Mouse (Mus musculus): Measurements from ENCODE around the gene Ccsap.
"Not testable (repeated sequence)": the region's sequence is repeated elsewhere in the genome, so short reads cannot be mapped to it uniquely, and the experiment has no call there.

The Ccsap gene

GRCm38 (mm10) chr8:123835451-123835850 lies 24.6 kb downstream of the Ccsap start:
- DNase-seq = peak; percentile 86 to 92

GRCm38 (mm10) chr8:123832757-123833156 lies 27.3 kb downstream of the Ccsap start:
- peak; percentile 46 to 63 for DNase-seq

DNA sequence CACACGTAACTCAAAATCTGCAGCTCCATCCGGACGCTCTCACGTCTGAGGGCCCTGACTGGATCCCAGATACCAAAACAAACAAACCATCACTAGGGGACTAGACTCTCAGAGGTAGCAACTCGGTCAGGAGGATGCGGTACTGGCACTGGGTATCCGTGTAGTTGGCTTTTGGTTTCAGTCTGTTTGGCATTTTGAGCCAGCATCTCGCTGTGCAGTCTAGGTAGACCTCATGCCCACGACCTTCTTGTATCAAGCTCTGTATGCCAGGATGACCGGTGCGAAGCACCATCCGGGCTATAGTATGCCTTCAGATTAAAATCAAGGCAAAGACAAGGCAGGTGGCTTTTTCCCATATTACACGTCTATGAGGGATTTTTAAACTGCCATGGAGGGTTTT lies 32.5 kb downstream of the Ccsap start:
- peak; percentile 57 to 72 for DNase-seq

DNA sequence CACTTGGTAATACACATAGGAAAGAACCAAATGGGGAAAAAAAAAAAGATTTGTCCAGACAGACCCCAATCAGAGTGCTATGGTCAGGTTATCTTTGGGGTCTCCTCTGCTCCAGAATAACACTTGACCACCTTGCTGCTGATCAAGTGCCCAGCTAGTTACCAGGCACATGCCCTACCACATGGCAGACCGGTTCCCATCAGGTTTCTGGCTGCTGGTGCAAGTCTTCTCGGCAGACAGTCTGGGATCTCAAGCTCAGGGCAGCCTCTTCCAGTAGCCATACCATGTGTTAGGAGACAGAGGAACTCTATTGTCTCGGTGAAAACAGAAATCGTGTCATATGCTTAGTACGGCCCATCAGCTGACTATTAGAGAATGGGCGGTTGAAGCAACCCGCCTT lies 33.3 kb downstream of the Ccsap start:
- peak; percentile 52 to 66 for DNase-seq

DNA sequence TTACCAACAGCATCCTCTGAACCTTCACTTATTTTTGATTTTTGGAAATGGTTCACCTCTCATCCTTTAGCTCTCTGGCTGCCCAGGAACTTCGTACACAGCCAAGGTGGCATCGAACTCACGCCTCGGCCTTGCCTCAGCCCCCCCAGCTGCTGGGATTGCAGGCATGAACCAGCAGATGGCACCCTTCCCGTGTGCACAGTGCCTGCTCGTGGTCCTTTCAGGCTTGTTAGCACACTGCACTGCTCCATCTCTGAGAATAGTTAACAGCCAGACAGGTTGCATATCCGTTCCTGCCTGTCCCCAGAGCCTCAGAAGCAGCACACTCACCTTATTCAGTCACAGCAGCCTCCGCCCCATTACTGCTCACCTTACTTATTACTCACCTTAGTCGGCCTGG lies 34.0 kb downstream of the Ccsap start:
- DNase-seq = peak; percentile 59 to 71

GRCm38 (mm10) chr8:123823532-123824123 lies 36.4 kb downstream of the Ccsap start:
- DNase-seq = no peak

DNA sequence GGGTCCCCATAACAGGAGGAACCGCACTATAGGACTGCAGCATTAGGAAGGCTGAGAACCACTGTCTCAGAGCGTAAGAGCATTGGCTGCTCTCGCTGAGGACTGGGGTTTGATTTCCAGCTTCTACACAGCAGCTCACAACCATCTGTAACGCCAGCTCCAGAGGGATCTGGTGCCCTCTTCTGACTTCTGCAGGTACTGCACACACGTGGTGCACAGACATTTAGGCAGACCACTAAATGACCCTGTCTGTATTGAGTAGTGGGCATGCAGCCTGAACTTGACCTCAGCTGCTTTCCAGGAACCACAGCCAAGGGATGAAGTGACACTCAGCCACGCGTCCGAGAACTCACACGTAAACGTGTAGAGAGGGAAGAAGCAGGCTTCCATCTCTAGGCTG lies 36.9 kb downstream of the Ccsap start:
- peak in 1 of 2 experiments; percentile 43 for DNase-seq

DNA sequence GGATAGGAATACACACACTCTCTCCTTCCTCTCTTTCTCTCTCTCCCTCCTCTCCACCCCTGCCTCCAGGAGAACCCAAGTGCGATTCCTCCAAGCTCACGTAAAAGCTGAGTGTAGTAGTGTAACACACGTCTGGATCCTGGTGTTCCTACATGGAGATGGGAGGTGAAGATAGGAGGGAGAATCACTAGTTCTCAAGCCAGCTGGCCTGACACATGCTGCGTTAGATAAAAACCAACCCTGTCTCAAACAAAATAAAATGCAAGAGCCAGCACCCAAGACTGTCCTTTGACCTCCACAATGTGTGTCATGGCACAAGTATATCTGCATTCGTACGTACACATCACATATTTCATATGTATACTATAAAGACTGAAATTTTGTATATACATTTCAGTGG lies 39.2 kb downstream of the Ccsap start:
- no peak for DNase-seq

- DNase-seq = no peak
Measured at GRCm38 (mm10) chr8:123819683-123820610, 40.1 kb downstream of the Ccsap start.

DNA sequence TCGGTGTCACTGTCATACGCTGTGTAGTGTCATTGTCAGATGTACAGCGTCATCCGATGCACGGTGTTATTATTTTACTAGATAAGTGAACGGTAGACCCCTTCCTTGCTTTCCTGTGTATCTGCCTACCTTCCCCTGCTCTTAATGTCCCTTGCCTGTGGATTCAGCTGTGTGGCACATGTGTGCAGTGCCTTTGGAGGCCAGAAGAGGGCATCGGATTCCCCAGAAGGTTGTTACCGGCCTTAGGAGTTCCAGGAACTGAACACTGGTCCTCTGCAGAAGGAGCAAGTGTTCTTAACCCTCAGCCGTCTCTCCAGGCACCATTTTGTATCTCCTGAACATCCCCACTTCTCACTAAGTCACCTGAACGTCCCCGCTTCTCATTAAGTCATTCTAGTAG lies 42.3 kb downstream of the Ccsap start:
- DNase-seq = no peak

DNA sequence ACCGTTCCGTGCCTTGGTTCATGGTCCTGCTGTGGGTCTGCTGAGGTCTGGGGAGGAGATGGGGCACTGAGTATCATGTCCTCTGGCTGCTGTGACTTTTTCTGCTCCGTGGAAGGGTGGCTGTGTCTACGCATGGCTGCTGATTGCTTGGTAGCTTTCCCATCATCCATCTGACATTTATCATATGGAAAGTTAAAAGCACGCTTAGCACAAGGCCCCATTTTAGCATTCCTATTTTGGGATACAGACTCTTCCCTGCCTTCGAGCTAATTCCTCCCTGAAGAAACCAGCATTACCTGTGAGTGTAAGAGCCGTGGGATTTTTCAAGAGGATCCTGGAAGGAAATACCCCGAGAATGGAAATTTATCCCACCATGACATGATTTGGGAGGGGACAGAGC lies 43.1 kb downstream of the Ccsap start:
- DNase-seq = no peak

GRCm38 (mm10) chr8:123815325-123815724 lies 44.7 kb downstream of the Ccsap start:
- no peak for DNase-seq

DNA sequence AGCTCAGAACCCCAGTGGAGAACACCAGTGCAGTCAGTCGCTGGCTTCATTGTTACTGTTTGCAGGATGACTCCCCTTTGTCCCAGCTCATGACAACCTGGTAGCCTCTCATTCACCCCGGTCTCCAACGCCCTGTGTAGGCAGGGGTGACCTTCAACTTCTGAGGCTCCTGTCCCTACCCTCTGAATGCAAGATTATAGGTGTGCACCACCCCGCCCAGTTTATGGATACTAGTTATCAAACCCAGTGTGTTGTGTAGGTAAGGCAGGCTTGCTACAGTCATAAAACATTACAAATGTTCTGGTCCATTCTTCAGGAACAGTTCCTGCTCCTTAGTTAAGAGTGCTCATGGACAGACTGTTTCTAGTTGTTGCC lies 46.1 kb downstream of the Ccsap start:
- no peak for DNase-seq

GRCm38 (mm10) chr8:123813173-123813891 lies 46.7 kb downstream of the Ccsap start:
- peak; percentile 74 to 85 for DNase-seq

DNA sequence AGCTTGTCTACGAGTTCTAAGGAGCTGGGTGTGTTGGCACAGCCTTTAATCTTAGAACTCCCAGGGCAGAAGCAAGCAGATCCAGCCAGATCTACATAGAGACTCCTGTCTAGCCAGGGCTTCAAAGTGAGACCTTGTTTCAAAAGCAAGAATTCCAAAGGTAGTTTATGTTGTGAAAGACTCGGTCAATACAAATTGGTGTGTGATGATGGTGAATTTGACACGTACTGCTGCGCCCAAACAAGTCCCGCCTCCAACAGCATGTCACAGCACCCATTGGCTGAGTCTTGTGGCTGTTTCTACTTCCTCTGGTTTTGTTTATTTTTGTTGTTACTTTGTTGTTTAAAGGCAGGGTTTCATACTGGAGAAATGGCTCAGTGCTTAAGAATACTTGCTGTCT lies 47.8 kb downstream of the Ccsap start:
- DNase-seq = no peak

DNA sequence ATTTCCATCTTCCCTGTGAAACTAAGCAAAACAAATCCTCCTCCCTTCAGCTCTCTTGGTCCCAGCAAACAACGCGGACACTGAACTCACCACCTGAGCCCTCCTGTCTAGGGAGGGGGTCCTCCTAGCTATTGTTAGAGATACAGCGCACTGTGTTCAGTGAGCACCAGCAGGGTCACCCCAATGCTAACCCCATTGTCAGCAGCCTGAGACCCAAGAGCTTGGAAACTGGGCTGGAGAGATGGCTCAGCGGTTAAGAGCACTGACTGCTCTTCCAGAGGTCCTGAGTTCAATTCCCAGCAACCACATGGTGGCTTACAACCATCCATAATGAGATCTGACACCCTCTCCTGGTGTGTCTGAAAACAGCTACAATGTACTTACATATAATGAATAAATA lies 50.7 kb downstream of the Ccsap start:
- DNase-seq = not testable (repeated sequence)

GRCm38 (mm10) chr8:123808671-123809070 lies 51.3 kb downstream of the Ccsap start:
- DNase-seq = no peak

DNA sequence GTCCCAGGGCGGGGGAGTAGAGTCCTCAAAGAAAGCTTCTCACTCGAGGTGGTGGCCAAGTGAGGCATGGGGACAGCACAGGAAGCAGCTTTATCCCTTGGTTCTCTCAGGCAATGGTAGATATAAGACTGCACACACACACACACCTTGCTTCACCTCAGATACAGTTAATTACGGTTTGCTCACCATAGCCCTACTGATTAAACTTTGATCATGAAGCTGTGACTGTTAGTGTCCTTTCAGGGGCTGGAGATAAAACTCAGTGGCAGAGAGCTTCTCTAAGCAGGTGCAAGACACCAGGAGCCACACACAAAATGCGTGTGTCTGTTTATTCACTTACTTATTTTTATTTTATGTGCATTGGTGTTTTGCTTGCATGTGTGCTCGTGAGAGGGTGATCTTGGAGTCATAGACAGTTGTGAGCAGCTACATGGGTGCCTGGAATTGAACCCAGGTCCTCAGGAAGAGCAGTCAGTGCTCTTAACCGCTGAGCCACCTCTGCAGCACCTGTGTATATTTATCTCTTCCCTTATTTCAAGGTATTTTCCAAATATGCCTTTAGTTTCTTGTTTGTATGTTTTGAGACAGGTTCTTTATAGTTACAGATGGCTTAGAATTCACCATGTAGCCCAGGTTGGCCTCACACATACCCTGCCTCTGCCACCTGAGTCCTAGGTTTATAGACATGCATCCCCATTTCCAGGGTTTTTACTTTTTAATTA lies 52.0 kb downstream of the Ccsap start:
- no peak for DNase-seq

DNA sequence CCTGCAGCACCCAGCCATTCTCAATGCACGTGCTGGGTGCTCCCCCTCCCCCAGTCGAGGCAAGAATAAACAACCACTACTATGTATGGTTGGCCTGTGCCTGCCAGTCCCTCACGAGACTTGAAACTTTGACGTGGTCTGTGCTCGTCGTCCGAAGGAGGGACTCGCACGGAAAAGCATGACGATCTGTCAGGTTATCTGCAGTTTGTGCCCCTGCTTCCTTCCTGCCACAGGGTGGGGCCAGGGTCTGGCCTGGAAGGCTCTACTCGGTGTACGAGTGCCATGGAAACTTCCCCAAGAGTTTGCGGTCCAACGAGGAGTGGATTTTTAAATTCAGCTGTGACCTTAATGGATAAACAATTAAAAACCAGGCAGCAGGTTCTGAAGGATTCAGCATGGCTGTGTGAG lies 53.0 kb downstream of the Ccsap start:
- peak in 1 of 2 experiments; percentile 9 for DNase-seq

DNA sequence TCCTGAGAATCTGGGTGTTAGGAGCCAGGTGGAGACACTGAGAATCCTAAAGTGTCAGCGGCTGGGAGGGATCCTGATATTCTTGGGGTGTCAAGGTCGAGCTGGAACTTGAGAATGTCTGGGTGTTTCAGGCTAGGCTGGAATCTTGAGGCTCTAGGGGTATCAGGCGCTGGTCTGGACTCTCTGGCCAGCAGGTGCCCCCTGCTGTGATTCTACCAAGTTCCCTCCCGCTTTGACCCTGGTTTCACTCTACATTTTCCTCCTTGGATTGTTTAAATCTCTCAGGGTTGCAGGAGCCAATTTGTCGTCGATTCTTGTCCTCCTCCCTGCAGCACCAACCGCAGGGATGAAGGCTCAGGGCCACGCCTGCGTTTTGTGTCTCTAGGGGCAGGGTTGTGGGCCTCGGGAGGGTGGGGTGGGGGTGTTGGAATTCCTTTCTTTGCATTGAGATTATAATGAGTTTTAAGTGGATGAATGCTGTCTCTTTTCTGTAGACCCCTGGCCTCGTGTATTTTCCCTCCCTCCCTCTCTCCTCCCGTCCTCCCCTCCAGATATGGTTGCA lies 53.6 kb downstream of the Ccsap start:
- DNase-seq = peak; percentile 57 to 61

GRCm38 (mm10) chr8:123805718-123806373 lies 54.2 kb downstream of the Ccsap start, which contains the start of gene Rab4a:
Gene Rab4a (plus strand): TSS chr8:123805985.
- DNase-seq = peak; percentile 94 to 95

DNA sequence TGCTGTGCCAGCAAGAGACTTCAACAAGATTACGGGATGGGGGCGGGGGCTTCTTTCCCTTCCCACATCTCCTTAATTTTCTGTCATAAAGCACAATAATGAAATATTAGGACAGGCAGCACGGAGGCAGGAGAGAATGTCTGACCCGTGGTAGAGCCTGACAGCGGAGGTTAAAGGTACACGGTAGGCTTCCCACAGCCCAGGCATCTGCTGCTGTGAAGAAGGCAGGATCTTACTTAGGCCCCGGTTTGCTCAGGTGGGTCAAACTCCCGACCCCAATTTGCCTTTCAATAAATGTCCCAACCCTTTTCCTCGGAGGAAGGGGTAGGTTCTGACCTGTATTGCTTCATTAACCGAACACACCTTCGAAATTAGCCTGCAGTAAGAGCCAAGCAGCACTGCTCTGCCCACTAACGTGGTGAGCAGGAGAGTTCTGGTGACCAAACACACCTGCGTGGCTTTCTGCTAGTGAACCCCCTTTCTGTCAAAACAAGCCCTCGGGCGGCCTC lies 54.7 kb downstream of the Ccsap start:
- DNase-seq = no peak

Data from cerebellum, postnatal 14 days (tissue).